Mouse (Mus musculus): ENCODE data around the gene Zfp882.

GRCm38 (mm10) chr8:71948624-71949023, 40.2 kb downstream of the Zfp882 start:
- TF ChIP-seq POLR2A (IDR thresholded peaks at IDR 0.05; ENCODE audit: insufficient read depth, low read depth, low read length): no peak
- TF ChIP-seq CTCF (IDR thresholded peaks at IDR 0.05; ENCODE audit: insufficient read depth, low read depth, low read length): no peak
